Mouse (Mus musculus) liver, embryonic 13.5 days (tissue): ENCODE results near the gene Map3k4. TPM values are rescaled to one million over a fixed set of nuclear protein-coding genes. Genes with fewer than 3 reads are reported as not detected.
A peak's percentile ranks its signal among the peaks of the same experiment; 100 is the strongest.
"Not testable (repeated sequence)": the region's sequence is repeated elsewhere in the genome, so short reads cannot be mapped to it uniquely, and the experiment has no call there.

Experiments used
- ATAC-seq: fragments of 200-750 bp; cut with Nextera tagmentation; 2 replicates; pipeline ENCODE4 v1.8.0; 2017; ENCODE audit warnings: low read depth, mild to moderate bottlenecking, moderate number of reproducible peaks, moderate library complexity
- DNase-seq: peaks from one replicate; pipeline ENCODE4 v3.0.0; 2022
- H3K27ac ChIP-seq: fragments of 300-500 bp; sonication (generic); 2 replicates; pipeline ENCODE4 v1.5.1; 2015; ENCODE audit warnings: moderate library complexity, mild to moderate bottlenecking, inconsistent platforms
- H3K27me3 ChIP-seq: fragments of 300-500 bp; sonication (generic); 2 replicates; pipeline ENCODE4 v1.6.1; 2015; ENCODE audit warnings: mild to moderate bottlenecking, inconsistent platforms
- H3K36me3 ChIP-seq: fragments of 300-500 bp; sonication (generic); 2 replicates; pipeline ENCODE4 v1.6.1; 2015; ENCODE audit warnings: mild to moderate bottlenecking, inconsistent platforms
- H3K4me1 ChIP-seq: fragments of 300-500 bp; sonication (generic); replicated peaks from 2 replicates; pipeline ENCODE4 v1.6.1; 2015; ENCODE audit warnings: inconsistent platforms
- H3K4me2 ChIP-seq: fragments of 300-500 bp; sonication (generic); 2 replicates; pipeline ENCODE4 v1.6.1; 2015; ENCODE audit warnings: inconsistent platforms, mild to moderate bottlenecking, moderate library complexity
- H3K4me3 ChIP-seq: fragments of 300-500 bp; sonication (generic); replicated peaks from 2 replicates; pipeline ENCODE4 v1.5.1; 2015; ENCODE audit warnings: mild to moderate bottlenecking, inconsistent platforms
- H3K9ac ChIP-seq: fragments of 300-500 bp; sonication (generic); 2 replicates; pipeline ENCODE4 v1.6.1; 2015; ENCODE audit warnings: mild to moderate bottlenecking, inconsistent platforms
- H3K9me3 ChIP-seq: fragments of 300-500 bp; sonication (generic); replicated peaks from 2 replicates; pipeline ENCODE4 v1.6.1; 2016; ENCODE audit warnings: inconsistent platforms
- WGBS: fragments of 180-500 bp; shearing (Covaris S2); methylation state at CpG from one replicate; pipeline ENCODE4 v1.1.7; 2015; ENCODE audit not compliant: insufficient replicate concordance; 5-methylcytosine and 5-hydroxymethylcytosine counted together
- polyA plus RNA-seq: library from polyadenylated mRNA; unstranded; fragments of >200 nt; fragmentation: Nextera tagmentation; extraction: Ambion mirVana; gene quantifications from 2 replicates; pipeline ENCODE4 v1.2.1, GENCODE M21; 2015

Map3k4 gene
- polyA plus RNA-seq, 1 experiment from 2014 or later: 13.6 TPM

DNA sequence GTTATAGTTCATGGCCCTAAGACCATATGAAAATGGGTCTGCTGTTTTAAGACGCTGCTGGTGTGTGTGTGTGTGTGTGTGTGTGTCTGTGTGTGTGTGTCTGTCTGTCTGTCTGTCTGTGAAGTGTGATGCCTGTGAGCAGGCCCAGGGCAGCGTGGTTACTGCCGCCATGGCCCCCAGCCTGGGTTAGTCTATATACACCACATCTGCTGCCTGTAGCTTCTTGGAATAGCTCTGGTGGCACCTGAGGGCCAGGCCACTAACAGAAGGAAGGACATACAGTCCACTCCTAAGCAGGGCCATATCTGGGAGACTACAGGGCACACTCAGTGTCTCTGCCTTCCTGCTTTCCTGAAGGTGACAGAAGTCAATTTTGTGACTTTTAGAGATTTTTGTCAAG lies 77.9 kb downstream of the Map3k4 start:
- no peak overlapping the region for H3K4me2 ChIP-seq
- H3K9ac ChIP-seq: no peak overlapping the region
- no peaks in the 10 kb centered on the region for H3K4me1 ChIP-seq
- H3K4me3 ChIP-seq: no peak overlapping the region
- ATAC-seq: no peak
- H3K27ac ChIP-seq: no peak overlapping the region
- no peak for DNase-seq
- no peaks in the 10 kb centered on the region for H3K9me3 ChIP-seq
- no peaks in the 10 kb centered on the region for H3K27me3 ChIP-seq
- 78% methylated on average over 3 of the region's 3 CpGs for WGBS
- peaks cover 47% of the 10 kb centered on the region for H3K36me3 ChIP-seq

DNA sequence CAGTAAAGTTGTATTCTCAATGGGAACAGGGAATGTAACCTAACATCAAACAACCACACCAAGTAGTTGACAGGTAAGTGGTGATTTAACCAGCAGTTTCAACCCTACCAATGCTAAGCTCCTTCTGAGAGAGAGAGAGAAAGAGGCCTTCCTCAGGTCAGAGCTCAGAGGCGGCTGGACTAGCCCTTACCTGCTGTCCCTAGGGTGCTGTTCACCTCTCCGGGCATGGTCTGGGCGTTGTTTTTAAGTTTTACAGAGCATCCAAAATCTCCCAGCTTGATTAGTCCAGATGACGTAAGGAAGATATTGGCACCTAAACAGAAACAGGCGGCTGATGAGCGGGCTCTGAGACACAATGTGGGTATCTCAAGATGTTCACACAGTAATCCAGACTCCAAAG lies 85.9 kb downstream of the Map3k4 start:
- Histone ChIP-seq H3K27ac (no peak overlapping the region), H3K36me3 (peaks cover 87% of the 10 kb centered on the region), H3K27me3 (no peaks in the 10 kb centered on the region), H3K4me2 (no peak overlapping the region), H3K4me3 (no peak overlapping the region), H3K9me3 (no peaks in the 10 kb centered on the region), H3K9ac (no peak overlapping the region), H3K4me1 (no peaks in the 10 kb centered on the region)
- ATAC-seq (no peak), DNase-seq (no peak)
- WGBS: 87% methylated on average over 6 of the region's 6 CpGs

DNA sequence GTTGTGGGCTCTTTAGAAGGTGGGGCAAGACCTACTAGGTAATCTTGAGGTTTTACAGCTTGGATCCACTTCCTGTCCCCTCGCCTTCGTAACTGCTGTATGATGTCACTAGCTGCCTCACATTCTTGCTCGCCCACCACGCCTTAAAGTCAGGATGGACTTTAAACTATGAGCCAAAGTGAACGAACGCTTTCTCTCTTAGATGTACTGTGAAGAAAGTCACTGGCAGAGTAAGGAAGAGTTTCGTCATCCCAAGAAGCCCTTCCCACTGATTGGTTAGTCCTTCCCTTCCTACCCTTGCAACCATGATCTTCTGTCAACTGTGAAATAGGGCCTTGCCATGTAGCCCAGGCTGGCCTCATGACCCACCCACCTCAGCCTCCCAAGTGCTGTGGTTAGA lies 87.5 kb downstream of the Map3k4 start:
- no peaks in the 10 kb centered on the region for H3K9me3 ChIP-seq
- ATAC-seq (no peak), DNase-seq (no peak)
- no peak overlapping the region for H3K27ac ChIP-seq
- H3K4me2 ChIP-seq: no peak overlapping the region
- H3K27me3 ChIP-seq: no peaks in the 10 kb centered on the region
- H3K9ac ChIP-seq: no peak overlapping the region
- WGBS: 81% methylated on average over 7 of the region's 7 CpGs
- H3K4me1 ChIP-seq: no peaks in the 10 kb centered on the region
- H3K36me3 ChIP-seq: peaks cover 85% of the 10 kb centered on the region
- no peak overlapping the region for H3K4me3 ChIP-seq

DNA sequence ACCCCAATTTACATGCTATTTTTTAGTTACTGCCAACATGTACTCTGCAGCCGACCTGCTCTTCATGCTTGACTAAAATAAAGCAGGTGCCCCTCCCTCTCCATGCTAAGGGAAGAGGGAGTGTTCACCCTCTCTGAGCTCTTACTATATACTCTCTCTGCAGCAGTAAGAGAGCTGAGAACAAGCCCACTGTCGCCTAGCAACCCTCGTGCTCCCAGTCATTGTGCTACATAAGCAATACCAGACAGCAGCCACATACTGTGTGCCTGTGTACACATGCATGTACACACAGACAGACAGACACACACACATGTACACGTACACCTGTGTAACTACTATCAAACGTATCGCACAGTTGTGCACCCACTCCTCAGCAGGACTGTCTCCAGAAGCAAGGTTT lies 88.4 kb downstream of the Map3k4 start:
- Histone ChIP-seq H3K36me3 (peaks cover 75% of the 10 kb centered on the region), H3K9ac (no peak overlapping the region), H3K27me3 (no peaks in the 10 kb centered on the region), H3K9me3 (no peaks in the 10 kb centered on the region), H3K4me2 (no peak overlapping the region), H3K4me1 (no peaks in the 10 kb centered on the region), H3K27ac (no peak overlapping the region), H3K4me3 (no peak overlapping the region)
- ATAC-seq (no peak), DNase-seq (no peak)
- WGBS: 83% methylated on average over 6 of the region's 6 CpGs

DNA sequence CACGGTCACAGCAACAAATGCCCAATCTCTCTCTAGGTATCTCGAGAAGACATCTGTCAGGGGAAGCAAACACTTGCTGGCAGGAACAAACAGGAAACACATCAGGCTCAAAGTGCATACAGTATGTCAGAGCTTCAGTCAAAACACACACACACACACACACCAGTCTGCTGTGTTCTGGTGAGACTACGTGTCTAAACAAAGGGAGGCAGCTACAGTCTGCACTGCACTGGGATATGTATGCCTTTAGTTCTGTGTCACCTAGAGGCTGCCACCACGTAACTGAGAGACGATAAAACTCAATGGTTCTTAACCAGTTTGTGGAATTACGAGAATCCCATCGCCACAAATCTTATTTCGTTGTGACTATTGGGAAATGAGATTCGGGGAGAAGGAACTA lies 88.8 kb downstream of the Map3k4 start:
- ATAC-seq: no peak
- WGBS: 88% methylated on average over 9 of the region's 9 CpGs
- H3K36me3 ChIP-seq: peaks cover 71% of the 10 kb centered on the region

DNA sequence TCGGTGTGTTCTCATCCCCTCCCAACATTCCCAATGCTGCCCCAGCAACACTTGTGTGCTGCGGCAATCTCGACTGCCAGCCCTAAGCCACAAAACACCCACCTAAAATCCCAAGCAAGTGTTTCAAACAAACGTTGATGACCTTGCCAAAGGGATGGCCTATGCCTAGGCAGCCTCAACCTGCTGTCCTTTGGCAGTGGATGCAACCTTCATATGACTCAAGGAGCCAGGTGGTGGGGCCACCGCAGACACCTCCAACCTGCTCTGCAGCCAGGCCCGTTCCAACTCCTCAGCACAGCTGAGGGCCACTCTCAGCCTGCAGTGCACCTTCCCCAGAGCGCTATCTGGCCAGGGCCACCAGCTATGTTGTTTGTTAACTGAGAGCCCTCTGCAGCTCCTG lies 90.1 kb downstream of the Map3k4 start:
- no peaks in the 10 kb centered on the region for H3K9me3 ChIP-seq
- H3K4me1 ChIP-seq: no peaks in the 10 kb centered on the region
- H3K27me3 ChIP-seq: no peaks in the 10 kb centered on the region
- no peak overlapping the region for H3K27ac ChIP-seq
- peaks cover 62% of the 10 kb centered on the region for H3K36me3 ChIP-seq
- DNase-seq (no peak), ATAC-seq (no peak)
- WGBS: 91% methylated on average over 7 of the region's 7 CpGs
- no peak overlapping the region for H3K4me2 ChIP-seq
- H3K9ac ChIP-seq: no peak overlapping the region
- no peak overlapping the region for H3K4me3 ChIP-seq

More for the DNA sequence above, 88.8 kb downstream of the Map3k4 start:
- DNase-seq: no peak
- Histone ChIP-seq H3K27me3 (no peaks in the 10 kb centered on the region), H3K9me3 (no peaks in the 10 kb centered on the region), H3K4me2 (no peak overlapping the region), H3K4me1 (no peaks in the 10 kb centered on the region), H3K27ac (no peak overlapping the region), H3K4me3 (no peak overlapping the region), H3K9ac (no peak overlapping the region)

DNA sequence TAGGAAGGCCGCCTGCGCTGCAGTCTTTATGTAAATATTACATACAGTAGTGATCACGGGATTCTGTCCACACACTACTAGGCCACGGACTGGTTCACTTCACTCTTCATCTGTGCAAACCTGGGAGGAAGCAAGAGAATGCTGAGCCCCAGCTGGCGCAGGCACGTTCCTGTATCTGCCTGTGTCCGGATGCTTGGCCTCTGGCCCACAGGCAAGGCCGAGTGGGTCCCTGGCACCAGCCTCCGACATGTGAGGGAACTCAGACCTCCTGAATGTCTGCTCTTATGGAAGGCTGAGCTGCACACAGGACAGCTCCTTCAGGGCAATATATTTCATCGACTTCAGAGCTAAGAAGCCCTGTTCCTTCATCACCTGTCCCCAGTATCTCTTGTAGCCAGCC lies 90.6 kb downstream of the Map3k4 start:
- no peaks in the 10 kb centered on the region for H3K4me1 ChIP-seq
- ATAC-seq (no peak), DNase-seq (no peak)
- H3K4me2 ChIP-seq: no peak overlapping the region
- H3K4me3 ChIP-seq: no peak overlapping the region
- no peak overlapping the region for H3K9ac ChIP-seq
- no peaks in the 10 kb centered on the region for H3K27me3 ChIP-seq
- H3K27ac ChIP-seq: no peak overlapping the region
- peaks cover 57% of the 10 kb centered on the region for H3K36me3 ChIP-seq
- WGBS: 86% methylated on average over 10 of the region's 10 CpGs
- H3K9me3 ChIP-seq: no peaks in the 10 kb centered on the region

DNA sequence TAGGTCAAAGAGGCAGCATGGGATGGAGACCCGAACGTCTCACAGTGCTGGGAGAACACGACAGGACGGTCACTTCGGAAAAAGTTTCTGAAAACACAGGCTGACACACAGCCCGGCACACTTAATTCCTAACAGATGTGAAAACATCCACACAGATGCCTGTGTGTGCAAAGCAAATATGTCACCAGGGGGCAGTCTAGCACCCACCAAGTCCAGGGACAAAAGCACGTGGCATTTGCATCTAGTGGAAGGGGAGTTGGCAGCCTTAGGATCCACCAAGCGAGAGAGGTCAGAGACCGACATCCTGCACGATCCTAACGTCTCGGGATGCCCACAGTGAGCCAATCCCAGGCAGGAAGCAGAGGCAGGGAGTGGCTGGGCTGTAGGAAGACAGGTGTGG lies 92.0 kb downstream of the Map3k4 start:
- Histone ChIP-seq H3K4me1 (no peaks in the 10 kb centered on the region), H3K9ac (no peak overlapping the region), H3K27ac (no peak overlapping the region), H3K4me3 (no peak overlapping the region), H3K27me3 (no peaks in the 10 kb centered on the region), H3K9me3 (no peaks in the 10 kb centered on the region), H3K4me2 (no peak overlapping the region), H3K36me3 (peaks cover 54% of the 10 kb centered on the region)
- ATAC-seq (no peak), DNase-seq (no peak)
- WGBS: 67% methylated on average over 12 of the region's 12 CpGs

DNA sequence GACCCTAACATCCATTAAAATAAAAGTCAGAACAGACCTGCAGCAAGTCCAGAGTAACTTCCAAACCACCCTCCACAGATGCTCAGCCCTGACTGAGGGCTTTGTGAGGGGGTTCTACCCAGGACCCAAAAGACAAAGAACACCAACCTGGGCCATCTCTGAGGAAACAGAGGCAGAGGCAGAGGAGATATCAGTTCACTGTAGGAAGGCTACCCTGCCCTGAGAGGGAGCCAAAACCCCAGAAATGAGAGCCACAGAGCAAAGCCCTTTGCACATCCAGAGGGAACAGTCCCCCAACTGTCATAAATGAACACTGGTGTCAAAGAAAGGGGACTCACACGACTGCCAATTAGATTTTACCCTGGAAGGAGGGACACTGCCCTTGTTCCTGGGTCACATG lies 93.4 kb downstream of the Map3k4 start:
- Histone ChIP-seq H3K9ac (no peak overlapping the region), H3K9me3 (no peaks in the 10 kb centered on the region), H3K4me2 (no peak overlapping the region), H3K27me3 (no peaks in the 10 kb centered on the region), H3K27ac (peak overlapping the region; percentile 13; the same call in 1 of the 2 replicates), H3K36me3 (peaks cover 53% of the 10 kb centered on the region), H3K4me1 (no peaks in the 10 kb centered on the region), H3K4me3 (no peak overlapping the region)
- ATAC-seq: no peak
- WGBS: 71% methylated on average over 1 of the region's 1 CpGs
- no peak for DNase-seq

DNA sequence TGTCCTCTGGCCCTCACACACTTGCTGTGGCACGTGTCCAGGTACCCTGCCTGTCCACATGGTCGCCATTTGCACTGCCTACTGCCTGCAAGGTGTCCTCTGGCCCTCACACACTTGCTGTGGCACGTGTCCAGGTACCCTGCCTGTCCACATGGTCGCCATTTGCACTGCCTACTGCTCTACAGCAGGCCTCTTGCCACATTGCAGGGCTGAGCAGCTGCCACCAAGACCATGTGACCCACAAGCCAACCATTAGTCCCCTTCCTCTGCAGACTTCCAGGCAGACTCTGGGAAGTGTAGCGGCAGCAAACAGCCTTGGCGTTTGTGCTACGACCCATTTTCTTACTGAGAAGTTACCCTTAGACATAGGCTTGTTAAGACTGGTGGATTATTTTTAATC lies 94.0 kb downstream of the Map3k4 start:
- H3K9me3 ChIP-seq, H3K27ac ChIP-seq, H3K4me3 ChIP-seq, H3K27me3 ChIP-seq, ATAC-seq, DNase-seq, H3K9ac ChIP-seq, H3K4me2 ChIP-seq, H3K4me1 ChIP-seq: not testable (repeated sequence)
- 77% methylated on average over 7 of the region's 7 CpGs for WGBS
- H3K36me3 ChIP-seq: peaks cover 55% of the 10 kb centered on the region

DNA sequence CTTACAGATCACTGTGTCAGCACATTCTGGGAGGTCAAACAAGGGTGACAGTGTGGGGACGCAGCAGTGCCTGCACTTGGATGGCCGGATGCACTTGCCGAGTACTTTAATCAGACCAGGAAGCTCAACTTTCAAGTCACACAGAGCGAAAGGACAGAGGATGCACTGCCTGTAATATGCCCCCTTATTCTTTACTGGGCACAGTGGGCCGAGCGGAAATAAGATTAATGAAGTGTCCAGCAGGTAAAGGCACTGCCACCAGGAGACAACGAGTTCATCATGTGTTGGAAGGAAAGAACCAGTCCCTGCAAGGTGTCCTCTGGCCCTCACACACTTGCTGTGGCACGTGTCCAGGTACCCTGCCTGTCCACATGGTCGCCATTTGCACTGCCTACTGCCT lies 94.5 kb downstream of the Map3k4 start:
- H3K9me3 ChIP-seq: no peaks in the 10 kb centered on the region
- no peak overlapping the region for H3K4me2 ChIP-seq
- WGBS: 85% methylated on average over 9 of the region's 9 CpGs
- no peak for DNase-seq
- peaks cover 55% of the 10 kb centered on the region for H3K36me3 ChIP-seq
- no peak overlapping the region for H3K9ac ChIP-seq
- no peak overlapping the region for H3K4me3 ChIP-seq
- no peaks in the 10 kb centered on the region for H3K27me3 ChIP-seq
- ATAC-seq: no peak
- peak overlapping the region; percentile 24 for H3K27ac ChIP-seq
- H3K4me1 ChIP-seq: no peaks in the 10 kb centered on the region

DNA sequence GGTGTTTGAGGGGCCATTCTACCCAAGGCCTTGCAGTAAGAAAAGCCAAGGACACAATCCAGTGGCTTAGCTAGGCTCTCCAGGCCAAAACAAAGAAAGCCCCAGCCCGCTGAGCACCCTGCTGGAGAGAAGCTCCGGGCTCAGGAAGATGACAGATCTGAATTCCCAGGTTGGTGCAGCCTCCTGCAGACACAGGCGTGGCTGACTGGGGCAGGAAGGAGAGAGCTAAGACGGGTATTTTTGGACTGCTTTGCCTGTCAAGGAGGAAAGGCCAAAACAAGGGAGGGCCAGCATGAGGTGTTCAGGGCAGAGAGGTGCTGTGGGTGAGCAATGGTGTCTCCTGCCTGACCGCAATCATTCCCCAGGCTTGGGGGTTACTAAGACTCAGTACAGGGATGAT lies 94.9 kb downstream of the Map3k4 start:
- peak overlapping the region; percentile 24; the same call in 1 of the 2 replicates for H3K27ac ChIP-seq
- no peaks in the 10 kb centered on the region for H3K9me3 ChIP-seq
- H3K4me2 ChIP-seq: no peak overlapping the region
- no peaks in the 10 kb centered on the region for H3K4me1 ChIP-seq
- DNase-seq (no peak), ATAC-seq (no peak)
- H3K4me3 ChIP-seq: no peak overlapping the region
- H3K36me3 ChIP-seq: peaks cover 55% of the 10 kb centered on the region
- WGBS: 75% methylated on average over 5 of the region's 5 CpGs
- no peak overlapping the region for H3K9ac ChIP-seq
- no peaks in the 10 kb centered on the region for H3K27me3 ChIP-seq
